In the genomic region with DNA sequence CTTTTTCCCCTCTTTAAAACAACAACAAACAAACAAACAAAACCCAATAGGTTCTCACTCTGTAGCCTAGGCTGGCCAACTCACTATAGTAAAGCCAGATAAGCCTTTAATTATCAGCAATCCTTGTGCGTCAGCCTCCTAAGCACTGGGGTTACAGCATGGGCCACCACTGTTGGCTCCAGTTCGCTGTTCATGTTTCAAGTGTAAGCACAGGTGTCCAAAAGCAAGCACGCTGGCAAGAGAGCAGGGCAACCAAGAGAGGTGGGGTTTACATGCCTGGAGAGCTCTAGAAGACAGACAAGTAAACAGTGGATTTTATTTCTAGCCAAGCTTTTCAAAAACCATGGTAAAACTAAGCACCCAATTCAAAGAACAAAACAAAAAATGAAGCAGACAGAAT, we compare ENCODE assay signal across 23 mouse cellular contexts. TPM values are rescaled to one million over a fixed set of nuclear protein-coding genes. Genes with fewer than 3 reads are reported as not detected.
DNase-seq lines count a peak whose midpoint lies in the region; ATAC-seq and TF ChIP-seq lines count a peak whose summit lies in the region.
"Had no signal": no experiment of that assay in that cellular context is flagged by ENCODE, and none has a peak within 500 bp of the region (broad histone marks: within the 10 kb centered on the region; RNA-seq: fewer than 3 reads in every experiment).

No protein-coding gene starts in this region.

- no peak for DNase-seq in embryonic facial prominence, embryonic 14.5 days (ENCODE audit: low spot score)
- no peak for DNase-seq in embryonic facial prominence, embryonic 10.5 days (ENCODE audit: low spot score)
- no peak for DNase-seq in layer of hippocampus, adult 2 months (ENCODE audit: low spot score in 2 of 2)
- no peak for DNase-seq in layer of hippocampus, postnatal 25 days (ENCODE audit: extremely low spot score in 1 of 2, low spot score in 1 of 2)
- DNase-seq in lung, postnatal 10 days, result peak; percentile 29
- peak; percentile 50 for DNase-seq in skeletal muscle tissue, adult 2 months (ENCODE audit: low read depth, low spot score)
- DNase-seq in liver, embryonic 11.5 days (ENCODE audit: low spot score), result no peak
- DNase-seq in thymus, postnatal 4 days, result no peak
- DNase-seq: adrenal gland, adult 8-10 months; adrenal gland, postnatal 36 days; B cell, adult 2 months; cerebellum, adult 2 months; cerebellum, postnatal 10 days; forebrain, postnatal 0 days; gastrocnemius, postnatal 14 days had no signal

- no peaks in the 10 kb centered on the region for H3K4me1 ChIP-seq in embryonic facial prominence, embryonic 14.5 days (ENCODE audit: control insufficient read depth, insufficient read depth, low read length)
- H3K4me1 ChIP-seq in embryonic facial prominence, embryonic 10.5 days, result peaks cover 11% of the 10 kb centered on the region
- H3K4me1 ChIP-seq in liver, embryonic 11.5 days (replicated peaks; ENCODE audit: control insufficient read depth, insufficient read depth, low read length), result peaks cover 7% of the 10 kb centered on the region; the same call in 1 of the 2 replicates
- H3K4me1 ChIP-seq: hindbrain, embryonic 13.5 days had no signal

- no peak for TF ChIP-seq CTCF in layer of hippocampus, adult 2 months (conservative IDR thresholded peaks at IDR 0.05)

- no peak overlapping the region for H3K4me3 ChIP-seq in embryonic facial prominence, embryonic 14.5 days (ENCODE audit: low read depth, low read length)
- no peak overlapping the region for H3K4me3 ChIP-seq in embryonic facial prominence, embryonic 10.5 days
- H3K4me3 ChIP-seq in layer of hippocampus, adult 2 months, result no peak overlapping the region
- H3K4me3 ChIP-seq in liver, embryonic 11.5 days (ENCODE audit: low read depth, low read length), result no peak overlapping the region
- H3K4me3 ChIP-seq: forebrain, embryonic 12.5 days; heart, embryonic 12.5 days; hindbrain, embryonic 13.5 days had no signal

- no peaks in the 10 kb centered on the region for H3K27me3 ChIP-seq in embryonic facial prominence, embryonic 14.5 days (replicated peaks; ENCODE audit: control insufficient read depth, insufficient read depth, low read length)
- H3K27me3 ChIP-seq in embryonic facial prominence, embryonic 10.5 days (replicated peaks; ENCODE audit: low read depth, poor library complexity, severe bottlenecking), result no peaks in the 10 kb centered on the region
- no peaks in the 10 kb centered on the region for H3K27me3 ChIP-seq in liver, embryonic 11.5 days (replicated peaks; ENCODE audit: control insufficient read depth, insufficient read depth, low read length)
- H3K27me3 ChIP-seq: forebrain, embryonic 12.5 days; heart, embryonic 12.5 days; hindbrain, embryonic 13.5 days had no signal

- H3K27ac ChIP-seq in embryonic facial prominence, embryonic 14.5 days (replicated peaks; ENCODE audit: low read depth, low read length), result no peak overlapping the region
- no peak overlapping the region for H3K27ac ChIP-seq in embryonic facial prominence, embryonic 10.5 days (replicated peaks)
- H3K27ac ChIP-seq in layer of hippocampus, adult 2 months, result peak overlapping the region; percentile 56
- no peak overlapping the region for H3K27ac ChIP-seq in liver, embryonic 11.5 days (ENCODE audit: low read depth, low read length)
- H3K27ac ChIP-seq: forebrain, embryonic 12.5 days; hindbrain, embryonic 13.5 days; hindbrain, postnatal 0 days had no signal

- H3K9me3 ChIP-seq in embryonic facial prominence, embryonic 14.5 days (ENCODE audit: control insufficient read depth, low read length), result no peaks in the 10 kb centered on the region
- no peaks in the 10 kb centered on the region for H3K9me3 ChIP-seq in embryonic facial prominence, embryonic 10.5 days
- H3K9me3 ChIP-seq in liver, embryonic 11.5 days (ENCODE audit: control insufficient read depth, low read length), result no peaks in the 10 kb centered on the region
- H3K9me3 ChIP-seq: forebrain, embryonic 12.5 days; G1E; heart, embryonic 12.5 days; hindbrain, embryonic 13.5 days had no signal

- peaks cover 78% of the 10 kb centered on the region for H3K36me3 ChIP-seq in embryonic facial prominence, embryonic 14.5 days (ENCODE audit: control insufficient read depth, insufficient read depth, low read length)
- peaks cover 89% of the 10 kb centered on the region for H3K36me3 ChIP-seq in embryonic facial prominence, embryonic 10.5 days (replicated peaks)
- peaks cover 36% of the 10 kb centered on the region for H3K36me3 ChIP-seq in liver, embryonic 11.5 days (ENCODE audit: control insufficient read depth, insufficient read depth, low read length)

- H3K4me2 ChIP-seq in embryonic facial prominence, embryonic 14.5 days (ENCODE audit: low read depth, low read length), result no peak overlapping the region
- H3K4me2 ChIP-seq in liver, embryonic 11.5 days, result no peak overlapping the region
- H3K4me2 ChIP-seq: forebrain, embryonic 12.5 days; heart, embryonic 12.5 days; hindbrain, embryonic 13.5 days had no signal

- H3K9ac ChIP-seq in embryonic facial prominence, embryonic 14.5 days (ENCODE audit: low read depth, low read length), result no peak overlapping the region
- H3K9ac ChIP-seq in liver, embryonic 11.5 days (ENCODE audit: low read depth, low read length), result no peak overlapping the region
- H3K9ac ChIP-seq: forebrain, embryonic 12.5 days; forebrain, postnatal 0 days; heart, embryonic 12.5 days; hindbrain, embryonic 13.5 days had no signal

- 83% methylated on average over 3 of the region's 3 CpGs for whole genome bisulfite sequencing in embryonic facial prominence, embryonic 14.5 days
- 90% methylated on average over 3 of the region's 3 CpGs for WGBS in embryonic facial prominence, embryonic 10.5 days
- WGBS in liver, embryonic 11.5 days, result 92% methylated on average over 3 of the region's 3 CpGs

- ATAC-seq in embryonic facial prominence, embryonic 14.5 days (ENCODE audit: low read depth), result peak; percentile 61; the same call in 1 of the 2 replicates
- ATAC-seq in liver, embryonic 11.5 days (replicated peaks; ENCODE audit: low FRiP score), result no peak
- ATAC-seq: CD4-positive, CD25-positive, alpha-beta regulatory T cell, adult 4 months; forebrain, postnatal 0 days; hindbrain, postnatal 0 days had no signal

RNA-seq across cellular contexts. Expression of a gene that starts 0.7 kb away (rescaled TPM):
- polyA plus RNA-seq in embryonic facial prominence, embryonic 14.5 days (2014; fragmentation: Nextera tagmentation; extraction: Ambion mirVana), result 1.9 and 2.7 TPM in 2 replicates
- 1.1 and 2.3 TPM in 2 replicates for polyA plus RNA-seq in embryonic facial prominence, embryonic 10.5 days (2016; fragmentation: Nextera tagmentation; extraction: Ambion mirVana)
- total RNA-seq in layer of hippocampus, adult 2 months (2021), result not detected
- 1 to 10 TPM in 1 of 2 experiments, not detected in 1; 2.2 TPM for total RNA-seq in layer of hippocampus, postnatal 25 days (2021)
- polyA plus RNA-seq in liver, embryonic 11.5 days (2014; fragmentation: Nextera tagmentation; extraction: Ambion mirVana), result 2.7 TPM in 1 of 2 replicates, not detected in the other
- total RNA-seq: heart, postnatal 25 days had no signal
- polyA plus RNA-seq: CD4-positive, CD25-positive, alpha-beta regulatory T cell, adult 4 months; heart, embryonic 16.5 days; hindbrain, postnatal 0 days had no signal

RNA-seq across cellular contexts. Expression of a gene that starts 21.4 kb away (rescaled TPM):
- 3.7 and 4.5 TPM in 2 replicates for polyA plus RNA-seq in embryonic facial prominence, embryonic 14.5 days (2014; fragmentation: Nextera tagmentation; extraction: Ambion mirVana)
- polyA plus RNA-seq in embryonic facial prominence, embryonic 10.5 days (2016; fragmentation: Nextera tagmentation; extraction: Ambion mirVana), result 4.9 and 5.2 TPM in 2 replicates
- total RNA-seq in layer of hippocampus, adult 2 months (2021), result 10 to 100 TPM; 74.1 to 80.6 TPM
- total RNA-seq in layer of hippocampus, postnatal 25 days (2021), result 10 to 100 TPM; 59.1 to 69.1 TPM
- polyA plus RNA-seq in liver, embryonic 11.5 days (2014; fragmentation: Nextera tagmentation; extraction: Ambion mirVana), result 2.1 and 3.4 TPM in 2 replicates

RNA-seq across cellular contexts. Expression of a gene that starts 37.1 kb away (rescaled TPM):
- 18.8 and 19.4 TPM in 2 replicates for polyA plus RNA-seq in embryonic facial prominence, embryonic 14.5 days (2014; fragmentation: Nextera tagmentation; extraction: Ambion mirVana)
- 28.1 and 31.8 TPM in 2 replicates for polyA plus RNA-seq in embryonic facial prominence, embryonic 10.5 days (2016; fragmentation: Nextera tagmentation; extraction: Ambion mirVana)
- 10 to 100 TPM; 42.8 to 50.1 TPM for total RNA-seq in layer of hippocampus, adult 2 months (2021)
- 10 to 100 TPM; 39.7 TPM for total RNA-seq in layer of hippocampus, postnatal 25 days (2021)
- polyA plus RNA-seq in liver, embryonic 11.5 days (2014; fragmentation: Nextera tagmentation; extraction: Ambion mirVana), result 29.3 and 31.4 TPM in 2 replicates

Comparison
In these comparisons a context has a peak if more than half of its experiments do, and no peak if none do; other contexts are left out.
1. DNase-seq: peak in lung, postnatal 10 days (single experiment) and skeletal muscle tissue, adult 2 months (single experiment); none in embryonic facial prominence, embryonic 14.5 days (single experiment), embryonic facial prominence, embryonic 10.5 days (single experiment), layer of hippocampus, adult 2 months (0 of 2), layer of hippocampus, postnatal 25 days (0 of 2), liver, embryonic 11.5 days (single experiment) and thymus, postnatal 4 days (single experiment).